Mouse (Mus musculus): ENCODE measurements around the gene Abcb4. TPM values are rescaled to one million over a fixed set of nuclear protein-coding genes. Genes with fewer than 3 reads are reported as not detected.
A peak's percentile ranks its signal among the peaks of the same experiment; 100 is the strongest.
"Not testable (repeated sequence)": the region's sequence is repeated elsewhere in the genome, so short reads cannot be mapped to it uniquely, and the experiment has no call there.

Abcb4 gene
- 0.66 and 1.0 TPM in 2 replicates for polyA plus RNA-seq (2015; fragmentation: Nextera tagmentation; extraction: Ambion mirVana)

- under 1% methylated on average over 62 of the region's 65 CpGs for WGBS
Measured at GRCm38 (mm10) chr5:8893300-8894103, at the start of gene Abcb4. Abcb4 (plus strand) TSS chr5:8893717.

GRCm38 (mm10) chr5:8848607-8849575 is 44.6 kb upstream of the Abcb4 start:
- not testable (repeated sequence) for ATAC-seq; H3K36me3 ChIP-seq (ENCODE audit: control insufficient read depth, insufficient read depth, low read length); H3K4me3 ChIP-seq (ENCODE audit: low read length); H3K9ac ChIP-seq (ENCODE audit: low read depth, low read length); H3K4me1 ChIP-seq (ENCODE audit: control insufficient read depth, insufficient read depth, low read depth, low read length); H3K27me3 ChIP-seq (replicated peaks; ENCODE audit: control insufficient read depth, insufficient read depth, low read length); H3K4me2 ChIP-seq (ENCODE audit: low read length); H3K27ac ChIP-seq (ENCODE audit: low read depth, low read length); H3K9me3 ChIP-seq (ENCODE audit: control insufficient read depth, low read length)
- 22% methylated on average over 4 of the region's 9 CpGs for WGBS

More at GRCm38 (mm10) chr5:8893300-8894103, at the start of gene Abcb4:
- H3K4me3 ChIP-seq (ENCODE audit: low read length) = peak within 1 kb of the TSS; percentile 82
- H3K9me3 ChIP-seq (ENCODE audit: control insufficient read depth, low read length) = 0 out of 2 replicates have a peak, but pooled peaks cover 2% of the 10 kb centered on the region
- H3K27me3 ChIP-seq (replicated peaks; ENCODE audit: control insufficient read depth, insufficient read depth, low read length) = peaks cover 2% of the 10 kb centered on the region; the same call in 1 of the 2 replicates
- peak; percentile 94 for ATAC-seq
- no peaks in the 10 kb centered on the region for H3K36me3 ChIP-seq (ENCODE audit: control insufficient read depth, insufficient read depth, low read length)
- peak within 1 kb of the TSS; percentile 95 for H3K4me2 ChIP-seq (ENCODE audit: low read length)
- no peak within 1 kb of the TSS for H3K27ac ChIP-seq (ENCODE audit: low read depth, low read length)
- H3K4me1 ChIP-seq (ENCODE audit: control insufficient read depth, insufficient read depth, low read depth, low read length) = peaks cover 5% of the 10 kb centered on the region
- peak within 1 kb of the TSS; percentile 76 for H3K9ac ChIP-seq (ENCODE audit: low read depth, low read length)

- H3K4me1 ChIP-seq (ENCODE audit: control insufficient read depth, insufficient read depth, low read depth, low read length) = no peaks in the 10 kb centered on the region
- no peak overlapping the region for H3K4me2 ChIP-seq (ENCODE audit: low read length)
- H3K9me3 ChIP-seq (ENCODE audit: control insufficient read depth, low read length) = no peaks in the 10 kb centered on the region
- no peak overlapping the region for H3K27ac ChIP-seq (ENCODE audit: low read depth, low read length)
- no peaks in the 10 kb centered on the region for H3K27me3 ChIP-seq (replicated peaks; ENCODE audit: control insufficient read depth, insufficient read depth, low read length)
- H3K36me3 ChIP-seq (ENCODE audit: control insufficient read depth, insufficient read depth, low read length) = no peaks in the 10 kb centered on the region
- WGBS = 67% methylated on average over 4 of the region's 4 CpGs
- no peak overlapping the region for H3K4me3 ChIP-seq (ENCODE audit: low read length)
- no peak overlapping the region for H3K9ac ChIP-seq (ENCODE audit: low read depth, low read length)
- ATAC-seq = no peak
Measured at GRCm38 (mm10) chr5:8850851-8851250, 42.7 kb upstream of the Abcb4 start.

GRCm38 (mm10) chr5:8857201-8857600 is 36.3 kb upstream of the Abcb4 start:
- Histone ChIP-seq H3K4me3 (ENCODE audit: low read length) (no peak overlapping the region), H3K27me3 (replicated peaks; ENCODE audit: control insufficient read depth, insufficient read depth, low read length) (no peaks in the 10 kb centered on the region), H3K9ac (ENCODE audit: low read depth, low read length) (no peak overlapping the region), H3K4me2 (ENCODE audit: low read length) (no peak overlapping the region), H3K4me1 (ENCODE audit: control insufficient read depth, insufficient read depth, low read depth, low read length) (no peaks in the 10 kb centered on the region), H3K36me3 (ENCODE audit: control insufficient read depth, insufficient read depth, low read length) (no peaks in the 10 kb centered on the region), H3K9me3 (ENCODE audit: control insufficient read depth, low read length) (no peaks in the 10 kb centered on the region), H3K27ac (ENCODE audit: low read depth, low read length) (no peak overlapping the region)
- ATAC-seq = no peak
- WGBS = 77% methylated on average over 6 of the region's 6 CpGs

GRCm38 (mm10) chr5:8861811-8862210 is 31.7 kb upstream of the Abcb4 start:
- Histone ChIP-seq H3K4me3 (ENCODE audit: low read length) (no peak overlapping the region), H3K9me3 (ENCODE audit: control insufficient read depth, low read length) (no peaks in the 10 kb centered on the region), H3K36me3 (ENCODE audit: control insufficient read depth, insufficient read depth, low read length) (no peaks in the 10 kb centered on the region), H3K9ac (ENCODE audit: low read depth, low read length) (no peak overlapping the region), H3K4me1 (ENCODE audit: control insufficient read depth, insufficient read depth, low read depth, low read length) (no peaks in the 10 kb centered on the region), H3K4me2 (ENCODE audit: low read length) (no peak overlapping the region), H3K27ac (ENCODE audit: low read depth, low read length) (no peak overlapping the region), H3K27me3 (replicated peaks; ENCODE audit: control insufficient read depth, insufficient read depth, low read length) (no peaks in the 10 kb centered on the region)
- 70% methylated on average over 1 of the region's 1 CpGs for WGBS
- ATAC-seq = no peak

GRCm38 (mm10) chr5:8863580-8864337 is 29.8 kb upstream of the Abcb4 start:
- WGBS = 53% methylated on average over 14 of the region's 14 CpGs
- no peaks in the 10 kb centered on the region for H3K36me3 ChIP-seq (ENCODE audit: control insufficient read depth, insufficient read depth, low read length)
- H3K4me2 ChIP-seq (ENCODE audit: low read length) = no peak overlapping the region
- ATAC-seq = no peak
- no peaks in the 10 kb centered on the region for H3K4me1 ChIP-seq (ENCODE audit: control insufficient read depth, insufficient read depth, low read depth, low read length)
- H3K9ac ChIP-seq (ENCODE audit: low read depth, low read length) = no peak overlapping the region
- no peak overlapping the region for H3K27ac ChIP-seq (ENCODE audit: low read depth, low read length)
- H3K27me3 ChIP-seq (replicated peaks; ENCODE audit: control insufficient read depth, insufficient read depth, low read length) = no peaks in the 10 kb centered on the region
- H3K9me3 ChIP-seq (ENCODE audit: control insufficient read depth, low read length) = no peaks in the 10 kb centered on the region
- no peak overlapping the region for H3K4me3 ChIP-seq (ENCODE audit: low read length)

GRCm38 (mm10) chr5:8865630-8866029 is 27.9 kb upstream of the Abcb4 start:
- not testable (repeated sequence) for H3K27me3 ChIP-seq (replicated peaks; ENCODE audit: control insufficient read depth, insufficient read depth, low read length); H3K27ac ChIP-seq (ENCODE audit: low read depth, low read length); H3K9me3 ChIP-seq (ENCODE audit: control insufficient read depth, low read length); ATAC-seq; H3K4me1 ChIP-seq (ENCODE audit: control insufficient read depth, insufficient read depth, low read depth, low read length); H3K36me3 ChIP-seq (ENCODE audit: control insufficient read depth, insufficient read depth, low read length); H3K9ac ChIP-seq (ENCODE audit: low read depth, low read length); H3K4me3 ChIP-seq (ENCODE audit: low read length); H3K4me2 ChIP-seq (ENCODE audit: low read length)
- WGBS = 98% methylated on average over 10 of the region's 11 CpGs

- Histone ChIP-seq H3K27me3 (replicated peaks; ENCODE audit: control insufficient read depth, insufficient read depth, low read length) (no peaks in the 10 kb centered on the region), H3K4me1 (ENCODE audit: control insufficient read depth, insufficient read depth, low read depth, low read length) (no peaks in the 10 kb centered on the region), H3K4me2 (ENCODE audit: low read length) (no peak overlapping the region), H3K9me3 (ENCODE audit: control insufficient read depth, low read length) (no peaks in the 10 kb centered on the region), H3K36me3 (ENCODE audit: control insufficient read depth, insufficient read depth, low read length) (no peaks in the 10 kb centered on the region), H3K4me3 (ENCODE audit: low read length) (no peak overlapping the region), H3K27ac (ENCODE audit: low read depth, low read length) (no peak overlapping the region), H3K9ac (ENCODE audit: low read depth, low read length) (no peak overlapping the region)
- WGBS = 89% methylated on average over 5 of the region's 5 CpGs
- no peak for ATAC-seq
Measured at GRCm38 (mm10) chr5:8866366-8866765, 27.2 kb upstream of the Abcb4 start.

Measured in hindbrain, embryonic 16.5 days (tissue).